Mouse (Mus musculus): ENCODE measurements around the gene Itgb4. TPM values are rescaled to one million over a fixed set of nuclear protein-coding genes. Genes with fewer than 3 reads are reported as not detected.

The Itgb4 gene
- polyA plus RNA-seq, 1 experiment from 2014 or later, result 0.82 TPM

- no peak for ATAC-seq (ENCODE audit: low FRiP score)
- H3K27ac ChIP-seq (ENCODE audit: low read depth, low read length), result no peak overlapping the region
- no peaks in the 10 kb centered on the region for H3K9me3 ChIP-seq (ENCODE audit: control insufficient read depth, low read length)
- H3K9ac ChIP-seq (ENCODE audit: low read depth, low read length), result no peak overlapping the region
- no peaks in the 10 kb centered on the region for H3K36me3 ChIP-seq (ENCODE audit: control insufficient read depth, insufficient read depth, low read length)
- no peak overlapping the region for H3K4me2 ChIP-seq (replicated peaks; ENCODE audit: low read depth, low read length)
- no peak overlapping the region for H3K4me3 ChIP-seq (ENCODE audit: low read depth, low read length)
- no peak for DNase-seq (ENCODE audit: low spot score)
- no peaks in the 10 kb centered on the region for H3K4me1 ChIP-seq (replicated peaks; ENCODE audit: control insufficient read depth, insufficient read depth, low read length)
- 91% methylated on average over 7 of the region's 8 CpGs for WGBS
- peaks cover 2% of the 10 kb centered on the region; the same call in 1 of the 2 replicates for H3K27me3 ChIP-seq (ENCODE audit: control insufficient read depth, insufficient read depth, low read length)
Measured at GRCm38 (mm10) chr11:115983291-115983690, 8.8 kb downstream of the Itgb4 start.

- H3K27ac ChIP-seq (ENCODE audit: low read depth, low read length), result no peak overlapping the region
- peak overlapping the region; percentile 6; the same call in 1 of the 2 replicates for H3K4me2 ChIP-seq (replicated peaks; ENCODE audit: low read depth, low read length)
- H3K27me3 ChIP-seq (ENCODE audit: control insufficient read depth, insufficient read depth, low read length), result no peaks in the 10 kb centered on the region
- no peaks in the 10 kb centered on the region for H3K9me3 ChIP-seq (ENCODE audit: control insufficient read depth, low read length)
- 40% methylated on average over 15 of the region's 15 CpGs for WGBS
- ATAC-seq (ENCODE audit: low FRiP score) (no peak), DNase-seq (ENCODE audit: low spot score) (no peak)
- no peak overlapping the region; the same call in 1 of the 2 replicates for H3K4me3 ChIP-seq (ENCODE audit: low read depth, low read length)
- no peaks in the 10 kb centered on the region for H3K36me3 ChIP-seq (ENCODE audit: control insufficient read depth, insufficient read depth, low read length)
- no peak overlapping the region for H3K9ac ChIP-seq (ENCODE audit: low read depth, low read length)
- H3K4me1 ChIP-seq (replicated peaks; ENCODE audit: control insufficient read depth, insufficient read depth, low read length), result no peaks in the 10 kb centered on the region
Measured at GRCm38 (mm10) chr11:115989686-115990085, 15.2 kb downstream of the Itgb4 start.

DNA sequence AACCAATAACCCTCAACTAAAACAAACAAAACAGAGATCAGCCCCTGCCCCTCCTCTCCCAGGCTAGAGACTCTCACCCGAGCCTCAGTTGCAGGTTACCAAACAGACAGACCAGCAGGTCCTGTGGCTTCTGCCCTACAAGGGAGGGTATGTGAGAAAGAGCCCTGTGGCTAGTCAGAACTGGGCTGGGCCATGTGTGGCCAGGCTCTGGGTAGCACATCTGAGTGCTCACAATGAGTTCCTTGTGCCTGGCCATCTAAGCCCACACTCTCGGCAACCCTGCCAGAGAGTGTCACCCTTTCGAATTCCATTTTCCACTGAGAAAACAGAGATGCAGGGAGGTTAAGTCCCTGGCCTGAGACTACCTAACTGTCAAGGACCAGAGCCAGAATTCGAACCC lies 17.6 kb downstream of the Itgb4 start:
- no peak overlapping the region for H3K4me3 ChIP-seq (ENCODE audit: low read depth, low read length)
- no peak overlapping the region for H3K4me2 ChIP-seq (replicated peaks; ENCODE audit: low read depth, low read length)
- ATAC-seq (ENCODE audit: low FRiP score), result no peak
- no peak overlapping the region for H3K9ac ChIP-seq (ENCODE audit: low read depth, low read length)
- H3K27ac ChIP-seq (ENCODE audit: low read depth, low read length), result no peak overlapping the region
- no peaks in the 10 kb centered on the region for H3K4me1 ChIP-seq (replicated peaks; ENCODE audit: control insufficient read depth, insufficient read depth, low read length)
- H3K9me3 ChIP-seq (ENCODE audit: control insufficient read depth, low read length), result no peaks in the 10 kb centered on the region
- no peaks in the 10 kb centered on the region for H3K36me3 ChIP-seq (ENCODE audit: control insufficient read depth, insufficient read depth, low read length)
- WGBS, result 62% methylated on average over 4 of the region's 4 CpGs
- H3K27me3 ChIP-seq (ENCODE audit: control insufficient read depth, insufficient read depth, low read length), result no peaks in the 10 kb centered on the region
- no peak for DNase-seq (ENCODE audit: low spot score)

- Histone ChIP-seq H3K27me3 (ENCODE audit: control insufficient read depth, insufficient read depth, low read length) (peaks cover 2% of the 10 kb centered on the region; the same call in 1 of the 2 replicates), H3K9me3 (ENCODE audit: control insufficient read depth, low read length) (no peaks in the 10 kb centered on the region), H3K4me1 (replicated peaks; ENCODE audit: control insufficient read depth, insufficient read depth, low read length) (no peaks in the 10 kb centered on the region), H3K4me3 (ENCODE audit: low read depth, low read length) (no peak overlapping the region), H3K27ac (ENCODE audit: low read depth, low read length) (no peak overlapping the region), H3K36me3 (ENCODE audit: control insufficient read depth, insufficient read depth, low read length) (no peaks in the 10 kb centered on the region), H3K9ac (ENCODE audit: low read depth, low read length) (no peak overlapping the region), H3K4me2 (replicated peaks; ENCODE audit: low read depth, low read length) (no peak overlapping the region)
- ATAC-seq (ENCODE audit: low FRiP score) (no peak), DNase-seq (ENCODE audit: low spot score) (no peak)
- WGBS, result 88% methylated on average over 3 of the region's 3 CpGs
Measured at GRCm38 (mm10) chr11:115995256-115995655, 20.7 kb downstream of the Itgb4 start.

DNA sequence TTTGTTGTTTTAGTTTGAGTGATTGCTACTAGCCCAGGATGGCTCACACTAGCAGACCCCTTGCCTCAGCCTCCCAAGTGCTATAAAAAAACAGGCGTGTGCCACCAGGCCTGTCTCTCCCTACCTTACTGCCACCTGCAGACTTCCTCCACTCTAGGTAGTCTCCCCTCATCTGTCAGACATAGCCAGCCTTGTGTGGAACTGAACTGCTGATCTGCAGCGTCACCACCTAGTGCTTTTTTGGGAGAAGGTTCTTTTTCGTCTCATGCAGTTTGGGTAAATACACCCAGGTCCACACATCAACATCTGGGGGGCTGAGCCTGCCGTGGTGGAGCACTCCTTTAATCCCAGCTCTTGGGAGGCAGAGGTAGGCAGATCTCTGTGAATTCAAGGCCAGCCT lies 22.5 kb downstream of the Itgb4 start:
- ATAC-seq (ENCODE audit: low FRiP score) (no peak), DNase-seq (ENCODE audit: low spot score) (no peak)
- Histone ChIP-seq H3K36me3 (ENCODE audit: control insufficient read depth, insufficient read depth, low read length) (no peaks in the 10 kb centered on the region), H3K4me3 (ENCODE audit: low read depth, low read length) (no peak overlapping the region), H3K4me2 (replicated peaks; ENCODE audit: low read depth, low read length) (no peak overlapping the region), H3K27me3 (ENCODE audit: control insufficient read depth, insufficient read depth, low read length) (peaks cover 2% of the 10 kb centered on the region; the same call in 1 of the 2 replicates), H3K9me3 (ENCODE audit: control insufficient read depth, low read length) (no peaks in the 10 kb centered on the region), H3K9ac (ENCODE audit: low read depth, low read length) (no peak overlapping the region), H3K27ac (ENCODE audit: low read depth, low read length) (no peak overlapping the region), H3K4me1 (replicated peaks; ENCODE audit: control insufficient read depth, insufficient read depth, low read length) (no peaks in the 10 kb centered on the region)
- WGBS, result 81% methylated on average over 4 of the region's 4 CpGs

- no peaks in the 10 kb centered on the region for H3K36me3 ChIP-seq (ENCODE audit: control insufficient read depth, insufficient read depth, low read length)
- no peak overlapping the region for H3K27ac ChIP-seq (ENCODE audit: low read depth, low read length)
- no peak overlapping the region for H3K4me3 ChIP-seq (ENCODE audit: low read depth, low read length)
- no peaks in the 10 kb centered on the region for H3K9me3 ChIP-seq (ENCODE audit: control insufficient read depth, low read length)
- DNase-seq (ENCODE audit: low spot score), result no peak
- H3K4me1 ChIP-seq (replicated peaks; ENCODE audit: control insufficient read depth, insufficient read depth, low read length), result no peaks in the 10 kb centered on the region
- peaks cover 2% of the 10 kb centered on the region; the same call in 1 of the 2 replicates for H3K27me3 ChIP-seq (ENCODE audit: control insufficient read depth, insufficient read depth, low read length)
- no peak overlapping the region for H3K4me2 ChIP-seq (replicated peaks; ENCODE audit: low read depth, low read length)
- H3K9ac ChIP-seq (ENCODE audit: low read depth, low read length), result no peak overlapping the region
- no peak for ATAC-seq (ENCODE audit: low FRiP score)
- 70% methylated on average over 5 of the region's 5 CpGs for WGBS
Measured at GRCm38 (mm10) chr11:115997662-115998061, 23.2 kb downstream of the Itgb4 start.

- Histone ChIP-seq H3K4me3 (ENCODE audit: low read depth, low read length) (no peak overlapping the region), H3K9me3 (ENCODE audit: control insufficient read depth, low read length) (no peaks in the 10 kb centered on the region), H3K9ac (ENCODE audit: low read depth, low read length) (no peak overlapping the region), H3K27me3 (ENCODE audit: control insufficient read depth, insufficient read depth, low read length) (peaks cover 2% of the 10 kb centered on the region; the same call in 1 of the 2 replicates), H3K4me2 (replicated peaks; ENCODE audit: low read depth, low read length) (no peak overlapping the region), H3K27ac (ENCODE audit: low read depth, low read length) (no peak overlapping the region), H3K4me1 (replicated peaks; ENCODE audit: control insufficient read depth, insufficient read depth, low read length) (no peaks in the 10 kb centered on the region), H3K36me3 (ENCODE audit: control insufficient read depth, insufficient read depth, low read length) (no peaks in the 10 kb centered on the region)
- 91% methylated on average over 7 of the region's 7 CpGs for WGBS
- ATAC-seq (ENCODE audit: low FRiP score) (no peak), DNase-seq (ENCODE audit: low spot score) (no peak)
Measured at GRCm38 (mm10) chr11:115999027-115999426, 24.5 kb downstream of the Itgb4 start.

GRCm38 (mm10) chr11:115999538-116000143 lies 25.1 kb downstream of the Itgb4 start:
- ATAC-seq (ENCODE audit: low FRiP score), result no peak
- no peak overlapping the region for H3K4me2 ChIP-seq (replicated peaks; ENCODE audit: low read depth, low read length)
- H3K9me3 ChIP-seq (ENCODE audit: control insufficient read depth, low read length), result no peaks in the 10 kb centered on the region
- H3K9ac ChIP-seq (ENCODE audit: low read depth, low read length), result no peak overlapping the region
- no peak overlapping the region for H3K4me3 ChIP-seq (ENCODE audit: low read depth, low read length)
- H3K4me1 ChIP-seq (replicated peaks; ENCODE audit: control insufficient read depth, insufficient read depth, low read length), result 0 out of 2 replicates have a peak, but pooled peaks cover 2% of the 10 kb centered on the region
- no peaks in the 10 kb centered on the region for H3K36me3 ChIP-seq (ENCODE audit: control insufficient read depth, insufficient read depth, low read length)
- WGBS, result 18% methylated on average over 14 of the region's 14 CpGs
- H3K27me3 ChIP-seq (ENCODE audit: control insufficient read depth, insufficient read depth, low read length), result peaks cover 2% of the 10 kb centered on the region; the same call in 1 of the 2 replicates
- H3K27ac ChIP-seq (ENCODE audit: low read depth, low read length), result no peak overlapping the region
- DNase-seq (ENCODE audit: low spot score), result peak; percentile 85

- no peak for ATAC-seq (ENCODE audit: low FRiP score)
- Histone ChIP-seq H3K4me1 (replicated peaks; ENCODE audit: control insufficient read depth, insufficient read depth, low read length) (peaks cover 10% of the 10 kb centered on the region; the same call in 1 of the 2 replicates), H3K27me3 (ENCODE audit: control insufficient read depth, insufficient read depth, low read length) (peaks cover 2% of the 10 kb centered on the region; the same call in 1 of the 2 replicates), H3K4me2 (replicated peaks; ENCODE audit: low read depth, low read length) (no peak overlapping the region), H3K9ac (ENCODE audit: low read depth, low read length) (no peak overlapping the region), H3K36me3 (ENCODE audit: control insufficient read depth, insufficient read depth, low read length) (no peaks in the 10 kb centered on the region), H3K9me3 (ENCODE audit: control insufficient read depth, low read length) (no peaks in the 10 kb centered on the region), H3K27ac (ENCODE audit: low read depth, low read length) (no peak overlapping the region), H3K4me3 (ENCODE audit: low read depth, low read length) (no peak overlapping the region)
- no peak for DNase-seq (ENCODE audit: low spot score)
- 40% methylated on average over 10 of the region's 10 CpGs for WGBS
Measured at GRCm38 (mm10) chr11:116000607-116001006, 26.1 kb downstream of the Itgb4 start.
